Mouse (Mus musculus) CH12.LX (cell line): ENCODE measurements around the gene Gm17604.

ENCODE experiments used
- CHD2 ChIP-seq: IDR thresholded peaks from 2 replicates; pipeline ENCODE4 v1.6.1; 2011; ENCODE audit warnings: low read length, improper control_type of control experiment
- CTCF ChIP-seq, 2 experiments: IDR thresholded peaks in 1 of 2; conservative IDR thresholded peaks in 1 of 2; 2 replicates each; pipeline ENCODE4 v1.5.1; 2011 to 2012; ENCODE audit warnings: low read depth in 2 of 2, low read length in 2 of 2, improper control_type of control experiment in 1 of 2, inconsistent platforms in 1 of 2, mild to moderate bottlenecking in 1 of 2, moderate library complexity in 1 of 2
- IRF4 ChIP-seq: IDR thresholded peaks from 2 replicates; pipeline ENCODE4 v1.6.1; 2014; ENCODE audit warnings: low read depth, mild to moderate bottlenecking, inconsistent platforms, low read length, improper control_type of control experiment
- MAFK ChIP-seq: IDR thresholded peaks from 2 replicates; pipeline ENCODE4 v1.6.1; 2011; ENCODE audit warnings: low read length, improper control_type of control experiment; ENCODE audit not compliant: insufficient replicate concordance
- MAX ChIP-seq: IDR thresholded peaks from 2 replicates; pipeline ENCODE4 v1.6.1; 2011; ENCODE audit warnings: low read length, improper control_type of control experiment
- POLR2A ChIP-seq: IDR thresholded peaks from 2 replicates; pipeline ENCODE4 v1.6.1; 2011; ENCODE audit warnings: low read depth, mild to moderate bottlenecking, improper control_type of control experiment, low read length
- RAD21 ChIP-seq: IDR thresholded peaks from 2 replicates; pipeline ENCODE4 v1.6.1; 2011; ENCODE audit warnings: low read depth, mild to moderate bottlenecking, low read length, improper control_type of control experiment, moderate library complexity

DNA sequence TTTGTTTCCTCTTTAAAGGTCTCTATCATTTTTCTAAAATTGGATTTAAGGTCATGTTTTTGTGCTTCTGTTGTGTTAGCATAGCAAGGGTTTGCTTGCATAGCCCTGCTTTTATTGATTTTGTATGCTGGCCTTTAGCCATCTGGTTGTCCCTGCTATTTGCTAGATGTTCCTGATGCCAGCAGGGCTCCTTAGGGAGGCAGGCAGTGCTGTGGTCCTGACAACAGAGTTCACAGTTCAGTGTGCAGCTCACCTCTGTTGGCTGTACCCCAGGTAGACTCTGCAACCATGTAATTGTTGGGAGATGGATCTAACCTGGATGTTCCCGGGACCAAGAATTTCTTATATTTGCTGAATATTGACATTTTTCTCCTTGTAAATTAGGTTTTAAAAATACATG is 45.3 kb upstream of the Gm17604 start:
- TF ChIP-seq CTCF (conservative IDR thresholded peaks at IDR 0.05 in 1 of 2, IDR thresholded peaks at IDR 0.05 in 1 of 2; ENCODE audit: low read depth in 2 of 2, low read length in 2 of 2), result no peak
- TF ChIP-seq MAX, result no peak
- TF ChIP-seq RAD21, result no peak
- TF ChIP-seq POLR2A, result no peak
- no peak for TF ChIP-seq CHD2
- no peak for TF ChIP-seq MAFK
- no peak for TF ChIP-seq IRF4
